Mouse (Mus musculus): Measurements from ENCODE around the gene Hint2. TPM values are rescaled to one million over a fixed set of nuclear protein-coding genes. Genes with fewer than 3 reads are reported as not detected.
A peak's percentile ranks its signal among the peaks of the same experiment; 100 is the strongest.

The Hint2 gene
- total RNA-seq, 2 experiments from 2014 or later, result 35.8 to 47.9 TPM

DNA sequence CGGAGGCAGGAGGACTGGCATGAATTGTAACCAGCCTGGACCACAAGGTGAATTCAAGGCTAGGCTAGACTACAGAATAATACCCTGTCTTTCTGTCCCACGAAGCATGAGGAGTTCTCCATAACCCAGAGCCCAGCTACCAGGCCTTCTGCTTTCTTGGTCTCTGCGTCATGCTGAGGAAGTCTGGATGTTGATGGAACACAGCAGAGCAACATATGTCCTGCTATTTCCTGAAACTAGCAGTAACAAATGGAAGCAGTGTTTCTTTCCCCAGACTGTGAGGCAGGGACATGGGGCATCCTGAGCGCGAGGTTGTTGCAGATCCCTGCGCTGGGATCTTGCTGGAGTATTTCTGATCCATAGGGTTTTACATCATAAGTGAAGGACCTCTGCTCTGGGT lies 22.3 kb upstream of the Hint2 start:
- no peak for TF ChIP-seq CTCF (IDR thresholded peaks at IDR 0.05)
- Histone ChIP-seq H3K27ac (peak overlapping the region; percentile 75; the same call in 1 of the 2 replicates), H3K4me3 (no peak overlapping the region)
- intact Hi-C loops (cut with DNase I), result no loop called here
- DNase-seq, result no peak

DNA sequence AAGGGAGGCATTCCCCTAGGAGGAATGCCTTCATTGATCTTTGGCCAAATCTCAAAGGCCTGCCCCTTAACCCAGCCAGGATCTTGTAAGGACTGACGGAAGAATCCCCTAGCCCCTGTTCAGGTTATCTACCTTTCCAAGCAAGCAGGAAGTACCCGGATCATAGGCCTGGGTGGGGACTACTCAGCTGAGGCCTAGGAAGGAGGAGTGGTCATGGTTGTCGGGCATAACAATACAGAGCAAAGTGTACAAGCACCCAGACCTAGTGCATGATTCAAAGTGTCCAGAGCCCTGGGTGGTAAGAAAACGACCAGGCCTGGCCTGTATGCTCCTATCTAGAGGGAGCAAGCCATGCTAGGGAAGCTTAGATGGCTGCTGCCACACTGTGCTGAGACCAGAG lies 19.3 kb upstream of the Hint2 start:
- Histone ChIP-seq H3K27ac (no peak overlapping the region), H3K4me3 (no peak overlapping the region)
- DNase-seq, result no peak
- intact Hi-C loops (cut with DNase I), result no loop called here
- no peak for TF ChIP-seq CTCF (IDR thresholded peaks at IDR 0.05)

DNA sequence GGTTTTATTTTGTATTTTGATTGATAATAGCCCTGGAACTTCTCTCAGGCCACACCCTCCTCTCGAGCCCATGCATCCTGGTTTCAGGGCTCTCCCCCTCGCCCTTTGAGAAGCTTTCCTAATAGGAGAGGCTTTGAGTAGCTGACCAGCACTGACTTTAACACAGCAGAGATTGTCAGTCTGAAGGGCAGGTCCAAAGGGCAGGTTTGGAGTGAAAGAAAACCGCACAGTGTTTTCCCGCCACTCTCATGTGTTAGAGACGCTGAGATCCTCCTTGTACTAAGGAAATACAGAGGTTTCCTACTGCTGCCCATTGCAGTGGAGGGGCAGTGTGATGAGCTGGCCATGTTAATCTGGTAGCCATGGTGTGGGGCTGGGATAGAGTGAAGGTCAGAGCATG lies 18.7 kb upstream of the Hint2 start:
- TF ChIP-seq CTCF (IDR thresholded peaks at IDR 0.05), result no peak
- intact Hi-C loops (cut with DNase I), result no loop called here
- Histone ChIP-seq H3K27ac (no peak overlapping the region), H3K4me3 (no peak overlapping the region)
- DNase-seq, result no peak

DNA sequence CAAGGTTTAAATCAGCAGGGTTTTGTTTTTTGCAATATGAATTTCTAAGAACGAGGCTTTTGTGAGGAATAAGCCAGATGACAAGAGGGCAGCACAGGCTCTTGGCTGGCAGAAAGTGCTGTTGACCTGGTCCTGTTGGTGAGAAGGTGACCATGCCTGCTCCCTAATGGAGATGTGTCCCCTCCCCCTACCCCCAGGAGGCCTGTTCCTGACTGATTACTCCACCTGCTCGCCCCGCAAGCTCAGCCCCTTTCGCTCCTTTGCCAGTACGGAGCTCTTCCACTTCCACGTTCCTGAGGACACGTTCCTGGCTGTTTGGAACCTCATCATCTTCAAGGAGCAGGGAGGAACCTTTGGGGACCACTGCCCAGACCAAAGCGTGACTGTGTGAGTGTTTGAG lies 17.4 kb upstream of the Hint2 start:
- intact Hi-C loops (cut with DNase I), result no loop called here
- no peak for TF ChIP-seq CTCF (IDR thresholded peaks at IDR 0.05)

DNA sequence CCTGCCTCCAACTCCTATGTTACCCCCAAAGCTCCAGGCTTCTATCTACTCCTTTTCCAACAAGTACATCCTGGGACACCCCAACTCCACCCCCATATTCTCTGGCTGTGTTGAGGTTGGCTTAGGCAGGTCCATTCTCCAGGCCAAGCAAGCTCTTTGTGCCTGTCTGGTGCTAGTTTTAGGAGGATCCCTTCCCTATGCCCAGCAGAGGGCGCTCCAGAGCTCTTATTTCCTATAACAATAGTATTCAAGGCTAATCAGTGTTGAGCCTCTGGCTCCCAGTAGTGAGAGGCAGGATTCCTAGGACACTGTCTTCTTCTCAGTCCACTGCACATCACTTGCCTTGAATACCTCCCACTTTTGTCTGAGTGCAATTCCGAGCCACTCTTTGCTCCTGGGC lies 15.8 kb upstream of the Hint2 start:
- DNase-seq, result peak; percentile 90
- peak; percentile 92 for TF ChIP-seq CTCF (IDR thresholded peaks at IDR 0.05)
- intact Hi-C loops (cut with DNase I), result loop anchor here (1.0 kb wide), 1 partner anchor 38 kb away; the partner anchor contains the start of gene Olfr71
- H3K4me3 ChIP-seq, result no peak overlapping the region
- no peak overlapping the region for H3K27ac ChIP-seq

More for the DNA sequence above, 17.4 kb upstream of the Hint2 start:
- H3K4me3 ChIP-seq, result no peak overlapping the region
- no peak for DNase-seq
- no peak overlapping the region for H3K27ac ChIP-seq

DNA sequence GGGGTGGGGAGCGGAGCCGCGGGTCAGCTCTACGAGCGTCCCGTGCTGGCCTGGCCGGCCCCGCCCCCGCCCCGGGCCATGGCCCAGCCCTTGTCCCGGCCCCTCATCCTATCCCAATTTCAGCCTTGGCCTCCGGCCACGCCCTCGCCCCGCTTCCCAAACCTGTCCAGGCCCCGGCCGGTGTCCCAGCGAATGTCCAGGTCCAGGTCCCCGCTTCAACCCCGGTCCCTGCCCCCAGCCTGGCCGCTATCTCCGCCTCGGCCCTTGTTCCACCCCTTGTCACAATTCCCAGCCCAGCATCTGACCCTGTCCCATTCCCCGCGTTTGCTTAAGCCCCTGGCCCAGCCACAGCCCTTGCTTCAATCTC lies 13.1 kb upstream of the Hint2 start:
- no peak for TF ChIP-seq CTCF (IDR thresholded peaks at IDR 0.05)
- H3K4me3 ChIP-seq, result peak overlapping the region; percentile 90
- DNase-seq, result peak; percentile 83
- peak overlapping the region; percentile 95 for H3K27ac ChIP-seq
- intact Hi-C loops (cut with DNase I), result loop anchor here (5.0 kb wide), 1 partner anchor 92 kb away; the partner anchor contains the start of genes Gba2 and Rgp1

DNA sequence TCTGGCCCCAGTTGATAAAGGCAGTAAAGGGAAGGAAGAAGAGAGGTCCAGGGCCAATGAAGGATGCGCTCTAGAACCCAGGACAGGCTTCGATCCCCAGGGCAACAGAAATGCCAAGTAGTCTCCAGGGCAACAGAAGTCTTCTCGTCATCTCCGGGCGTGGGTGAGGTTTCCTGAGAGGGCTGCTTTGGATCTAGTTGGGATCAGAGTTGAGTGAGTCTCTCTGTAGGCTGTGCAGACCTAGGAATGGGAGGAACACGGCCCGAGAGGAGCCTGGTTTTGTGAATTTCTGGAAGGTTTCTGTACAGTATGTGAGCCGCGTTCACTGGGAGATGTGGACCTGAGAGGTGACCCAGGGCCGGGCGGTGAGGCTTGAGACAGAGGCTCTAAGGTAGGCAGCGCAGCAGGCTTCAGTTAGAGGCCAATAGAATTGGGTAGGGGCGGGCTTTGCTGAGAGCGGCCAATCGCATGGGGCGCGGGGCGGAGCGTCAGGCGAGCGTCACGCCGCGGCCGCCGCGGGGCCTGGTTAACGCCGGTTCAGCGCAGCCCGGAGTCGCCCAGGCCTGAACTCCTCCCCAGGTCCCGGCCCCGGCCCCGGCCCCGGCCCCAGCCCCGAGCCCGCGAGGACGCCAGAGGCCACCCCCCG lies 12.6 kb upstream of the Hint2 start, which contains the start of the genes Tmem8b and Fam221b:
TSS of gene Tmem8b (plus strand) at position 190 of the 646 bp plus-strand sequence.
TSS of gene Fam221b (minus strand) at position 364 of the 646 bp plus-strand sequence.
- intact Hi-C loops (cut with DNase I), result loop anchor here (5.0 kb wide), 1 partner anchor 92 kb away; the partner anchor contains the start of genes Gba2 and Rgp1
- DNase-seq, result peak; percentile 92
- H3K27ac ChIP-seq, result peak within 1 kb of the TSS; percentile 95
- peak within 1 kb of the TSS; percentile 90 for H3K4me3 ChIP-seq
- no peak for TF ChIP-seq CTCF (IDR thresholded peaks at IDR 0.05)

DNA sequence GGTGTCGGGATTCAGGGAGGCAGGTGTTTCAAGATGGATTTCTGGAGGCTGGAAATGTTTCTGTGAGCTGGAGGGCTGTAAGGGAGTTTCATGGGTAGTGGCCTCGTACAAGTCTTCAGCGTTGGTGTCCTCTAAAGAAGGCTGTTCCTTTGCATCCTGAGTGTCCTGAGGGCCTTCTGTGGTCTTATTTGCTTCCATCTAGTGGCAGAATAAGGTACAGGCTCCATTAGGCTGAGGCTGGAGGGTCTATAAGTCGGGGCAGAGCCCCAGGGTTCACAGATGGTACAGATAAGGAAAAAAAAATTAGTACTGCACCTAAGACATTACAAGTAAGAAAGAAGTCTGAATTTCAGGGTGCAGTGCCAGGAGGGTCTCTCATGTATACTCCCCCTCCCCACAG lies 10.1 kb upstream of the Hint2 start:
- H3K27ac ChIP-seq, result no peak overlapping the region
- no peak for DNase-seq
- peak; percentile 59 for TF ChIP-seq CTCF (IDR thresholded peaks at IDR 0.05)
- no peak overlapping the region for H3K4me3 ChIP-seq
- intact Hi-C loops (cut with DNase I), result loop anchor here (5.0 kb wide), 1 partner anchor 89 kb away; the partner anchor contains the start of genes Gba2 and Rgp1

DNA sequence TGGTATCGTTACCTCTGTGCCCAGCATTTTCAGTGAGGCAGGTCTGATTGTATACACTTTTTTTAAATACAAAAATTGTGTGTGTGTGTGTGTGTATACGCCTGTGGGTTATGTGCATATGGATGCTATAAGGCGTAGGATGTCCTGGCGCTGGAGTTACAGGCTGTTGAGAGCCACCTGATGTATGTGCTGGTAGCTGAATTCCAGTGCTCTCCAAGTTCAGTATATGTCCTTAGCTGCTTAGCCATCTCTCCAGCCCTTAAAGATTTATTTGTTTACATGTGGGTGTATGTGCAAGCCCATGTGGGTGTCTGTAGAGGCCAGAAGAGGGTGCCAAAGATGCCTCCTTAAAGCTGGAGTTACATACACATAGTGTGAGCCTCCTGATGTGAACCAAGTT lies 880 bp upstream of the Hint2 start:
- Histone ChIP-seq H3K27ac (peak overlapping the region; percentile 96), H3K4me3 (peak overlapping the region; percentile 97)
- no peak for DNase-seq
- no peak for TF ChIP-seq CTCF (IDR thresholded peaks at IDR 0.05)
- intact Hi-C loops (cut with DNase I), result loop anchor here (5.0 kb wide), 1 partner anchor 95 kb away; the partner anchor contains the start of genes Creb3 and Tln1

DNA sequence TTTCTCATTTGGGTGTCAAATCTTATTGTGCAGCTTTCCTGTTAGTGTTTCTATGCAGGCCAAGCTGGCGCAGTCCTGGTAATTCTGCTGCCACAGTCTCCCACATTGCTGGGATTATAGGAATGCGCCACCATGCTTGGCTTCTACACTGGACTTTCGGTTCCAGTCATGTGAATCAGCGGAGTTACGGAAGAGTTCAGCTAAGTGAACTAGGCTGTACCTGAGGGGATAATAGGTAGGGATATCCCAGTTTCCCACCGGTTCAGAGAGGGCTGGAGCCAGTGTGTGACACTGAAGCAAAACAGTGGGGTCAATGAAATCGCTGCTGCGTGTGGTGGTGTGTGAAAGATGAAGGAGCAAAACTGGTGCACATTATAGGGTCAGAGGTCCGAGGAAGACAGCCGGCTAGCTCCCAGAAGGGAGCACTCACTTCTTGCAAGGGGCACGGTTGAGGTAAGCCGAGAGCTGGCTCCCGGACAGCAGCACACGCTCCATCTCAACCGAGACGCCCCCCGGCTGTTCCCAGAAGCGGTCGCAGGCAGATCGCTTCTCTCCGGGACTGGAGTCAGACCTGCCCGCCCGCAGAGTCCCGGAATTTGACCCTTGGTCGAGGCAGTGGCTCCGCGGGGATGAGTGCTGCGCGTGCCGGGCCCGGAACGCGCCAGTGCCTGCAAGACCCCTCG lies 469 bp downstream of the Hint2 start:
- intact Hi-C loops (cut with DNase I), result loop anchor here (5.0 kb wide), 1 partner anchor 93 kb away; the partner anchor contains the start of genes Creb3 and Tln1
- Histone ChIP-seq H3K4me3 (peak overlapping the region; percentile 97), H3K27ac (peak overlapping the region; percentile 96)
- no peak for TF ChIP-seq CTCF (IDR thresholded peaks at IDR 0.05)
- DNase-seq, result no peak

DNA sequence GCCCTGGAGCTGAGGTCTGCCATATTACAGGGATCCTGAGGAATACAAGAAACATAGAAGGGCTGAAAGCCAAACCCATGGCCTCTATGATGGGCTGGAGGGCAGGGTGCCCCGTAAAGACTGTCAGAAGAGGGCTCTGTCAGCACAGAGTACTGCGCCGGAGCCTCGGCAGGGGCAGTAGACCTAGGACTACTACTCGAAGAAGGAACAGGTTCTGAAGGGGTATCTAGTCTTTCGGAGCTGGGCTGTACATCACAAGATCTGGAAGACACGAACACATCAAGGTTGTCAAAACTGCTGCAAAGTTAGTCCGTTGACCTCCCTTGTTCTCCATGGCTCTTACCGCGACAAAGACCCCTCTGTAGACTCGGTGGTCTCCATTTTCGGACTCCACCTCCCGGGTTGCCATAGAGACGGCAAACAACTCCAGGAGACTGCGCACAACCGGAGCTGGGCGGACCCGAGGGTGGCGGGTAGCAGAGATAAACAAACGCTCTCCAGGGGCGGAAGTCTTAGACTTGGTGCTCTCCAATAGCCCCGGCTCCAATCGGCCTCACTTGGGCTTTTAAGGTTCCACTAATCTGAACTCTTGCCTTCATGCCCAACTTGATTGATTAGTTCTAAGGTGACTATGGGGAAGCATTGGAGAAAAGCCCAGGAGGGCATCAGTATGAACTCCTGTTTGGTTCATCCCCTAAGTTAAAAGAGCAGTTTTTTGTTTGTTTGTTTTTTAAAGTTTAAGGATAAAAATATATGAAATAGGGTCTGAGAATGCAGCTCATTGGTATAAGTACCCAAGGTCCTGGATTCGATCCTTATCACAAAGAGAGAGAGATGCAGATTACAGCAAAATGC lies 2.9 kb downstream of the Hint2 start, which contains the start of gene Spag8:
TSS of gene Spag8 (minus strand) at position 434 of the 855 bp plus-strand sequence.
- intact Hi-C loops (cut with DNase I), result no loop called here
- peak within 1 kb of the TSS; percentile 29; the same call in 1 of the 2 replicates for H3K4me3 ChIP-seq
- H3K27ac ChIP-seq, result no peak within 1 kb of the TSS
- no peak for TF ChIP-seq CTCF (IDR thresholded peaks at IDR 0.05)
- peak; percentile 41 for DNase-seq

DNA sequence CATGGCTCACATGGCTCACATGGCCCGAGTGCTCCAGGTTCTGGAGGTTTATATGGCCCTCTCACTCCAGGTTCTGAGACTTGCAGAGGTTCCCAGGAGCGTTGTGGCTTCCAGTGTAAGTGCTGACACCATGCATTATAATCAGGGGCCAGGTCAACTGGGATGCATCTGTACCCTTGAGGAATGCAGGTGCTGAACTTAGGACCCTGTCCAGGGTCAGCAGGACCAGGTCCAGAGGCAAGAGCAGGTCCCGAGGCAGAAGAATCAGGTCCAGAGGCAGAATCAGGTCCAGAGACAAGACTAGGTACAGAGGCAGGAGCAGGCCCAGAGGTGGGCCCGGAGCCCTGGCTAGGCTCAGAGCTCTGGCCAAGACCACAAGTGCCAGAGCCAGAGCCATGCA lies 3.5 kb downstream of the Hint2 start:
- no peak for DNase-seq
- Histone ChIP-seq H3K4me3 (no peak overlapping the region), H3K27ac (no peak overlapping the region)
- intact Hi-C loops (cut with DNase I), result no loop called here
- no peak for TF ChIP-seq CTCF (IDR thresholded peaks at IDR 0.05)
